Mouse (Mus musculus): ENCODE results near the gene Gdpd3. TPM values are rescaled to one million over a fixed set of nuclear protein-coding genes. Genes with fewer than 3 reads are reported as not detected.

Gene Gdpd3
- polyA plus RNA-seq, 1 experiment: 7.7 TPM

GRCm38 (mm10) chr7:126759672-126760390 is 6.3 kb upstream of the Gdpd3 start:
- peaks cover 6% of the 10 kb centered on the region for H3K36me3 ChIP-seq (ENCODE audit: control insufficient read depth, insufficient read depth, low read length)
- H3K4me3 ChIP-seq (ENCODE audit: extremely low read depth, insufficient read depth, insufficient read length): peak overlapping the region; percentile 78
- no peak for DNase-seq (ENCODE audit: low read depth in 1 of 2, low spot score in 2 of 2)
- TF ChIP-seq POLR2A (IDR thresholded peaks at IDR 0.05; ENCODE audit: low read depth, low read length) (no peak), CTCF (IDR thresholded peaks at IDR 0.05; ENCODE audit: extremely low read depth, insufficient read depth, insufficient read length, insufficient replicate concordance) (no peak)
- 2% methylated on average over 22 of the region's 24 CpGs for WGBS
- no peaks in the 10 kb centered on the region for H3K27me3 ChIP-seq (ENCODE audit: control insufficient read depth, insufficient read depth, low read length)
- peaks cover 5% of the 10 kb centered on the region; the same call in 1 of the 2 replicates for H3K4me1 ChIP-seq (ENCODE audit: control insufficient read depth, insufficient read depth, insufficient read length)
- H3K27ac ChIP-seq (ENCODE audit: insufficient read depth, low read length): peak overlapping the region; percentile 63

- DNase-seq (ENCODE audit: low read depth in 1 of 2, low spot score in 2 of 2): no peak
- Histone ChIP-seq H3K4me3 (ENCODE audit: extremely low read depth, insufficient read depth, insufficient read length) (peak overlapping the region; percentile 78), H3K27ac (ENCODE audit: insufficient read depth, low read length) (peak overlapping the region; percentile 63), H3K27me3 (ENCODE audit: control insufficient read depth, insufficient read depth, low read length) (no peaks in the 10 kb centered on the region), H3K36me3 (ENCODE audit: control insufficient read depth, insufficient read depth, low read length) (peaks cover 9% of the 10 kb centered on the region), H3K4me1 (ENCODE audit: control insufficient read depth, insufficient read depth, insufficient read length) (peaks cover 5% of the 10 kb centered on the region; the same call in 1 of the 2 replicates)
- TF ChIP-seq CTCF (IDR thresholded peaks at IDR 0.05; ENCODE audit: extremely low read depth, insufficient read depth, insufficient read length, insufficient replicate concordance) (no peak), POLR2A (IDR thresholded peaks at IDR 0.05; ENCODE audit: low read depth, low read length) (no peak)
- 51% methylated on average over 3 of the region's 3 CpGs for WGBS
Observed at GRCm38 (mm10) chr7:126760391-126760802, 5.7 kb upstream of the Gdpd3 start.

GRCm38 (mm10) chr7:126760956-126761355 is 5.2 kb upstream of the Gdpd3 start:
- no peak overlapping the region for H3K4me3 ChIP-seq (ENCODE audit: extremely low read depth, insufficient read depth, insufficient read length)
- WGBS: 68% methylated on average over 4 of the region's 4 CpGs
- TF ChIP-seq CTCF (IDR thresholded peaks at IDR 0.05; ENCODE audit: extremely low read depth, insufficient read depth, insufficient read length, insufficient replicate concordance) (no peak), POLR2A (IDR thresholded peaks at IDR 0.05; ENCODE audit: low read depth, low read length) (no peak)
- peaks cover 5% of the 10 kb centered on the region; the same call in 1 of the 2 replicates for H3K4me1 ChIP-seq (ENCODE audit: control insufficient read depth, insufficient read depth, insufficient read length)
- H3K36me3 ChIP-seq (ENCODE audit: control insufficient read depth, insufficient read depth, low read length): peaks cover 12% of the 10 kb centered on the region
- no peak overlapping the region for H3K27ac ChIP-seq (ENCODE audit: insufficient read depth, low read length)
- no peaks in the 10 kb centered on the region for H3K27me3 ChIP-seq (ENCODE audit: control insufficient read depth, insufficient read depth, low read length)
- no peak for DNase-seq (ENCODE audit: low read depth in 1 of 2, low spot score in 2 of 2)

- Histone ChIP-seq H3K36me3 (ENCODE audit: control insufficient read depth, insufficient read depth, low read length) (peaks cover 13% of the 10 kb centered on the region), H3K4me1 (ENCODE audit: control insufficient read depth, insufficient read depth, insufficient read length) (peaks cover 5% of the 10 kb centered on the region; the same call in 1 of the 2 replicates), H3K27ac (ENCODE audit: insufficient read depth, low read length) (no peak overlapping the region), H3K27me3 (ENCODE audit: control insufficient read depth, insufficient read depth, low read length) (no peaks in the 10 kb centered on the region), H3K4me3 (ENCODE audit: extremely low read depth, insufficient read depth, insufficient read length) (no peak overlapping the region)
- DNase-seq (ENCODE audit: low read depth in 1 of 2, low spot score in 2 of 2): no peak
- TF ChIP-seq CTCF (IDR thresholded peaks at IDR 0.05; ENCODE audit: extremely low read depth, insufficient read depth, insufficient read length, insufficient replicate concordance): no peak
- TF ChIP-seq POLR2A (IDR thresholded peaks at IDR 0.05; ENCODE audit: low read depth, low read length): no peak
- WGBS: 66% methylated on average over 6 of the region's 6 CpGs
Observed at GRCm38 (mm10) chr7:126761529-126762067, 4.5 kb upstream of the Gdpd3 start.

- peaks cover 16% of the 10 kb centered on the region for H3K36me3 ChIP-seq (ENCODE audit: control insufficient read depth, insufficient read depth, low read length)
- no peak for DNase-seq (ENCODE audit: low read depth in 1 of 2, low spot score in 2 of 2)
- TF ChIP-seq CTCF (IDR thresholded peaks at IDR 0.05; ENCODE audit: extremely low read depth, insufficient read depth, insufficient read length, insufficient replicate concordance) (no peak), POLR2A (IDR thresholded peaks at IDR 0.05; ENCODE audit: low read depth, low read length) (no peak)
- H3K4me1 ChIP-seq (ENCODE audit: control insufficient read depth, insufficient read depth, insufficient read length): peaks cover 5% of the 10 kb centered on the region; the same call in 1 of the 2 replicates
- no peaks in the 10 kb centered on the region for H3K27me3 ChIP-seq (ENCODE audit: control insufficient read depth, insufficient read depth, low read length)
- WGBS: 84% methylated on average over 17 of the region's 17 CpGs
- no peak overlapping the region for H3K4me3 ChIP-seq (ENCODE audit: extremely low read depth, insufficient read depth, insufficient read length)
- H3K27ac ChIP-seq (ENCODE audit: insufficient read depth, low read length): no peak overlapping the region
Observed at GRCm38 (mm10) chr7:126762471-126763008, 3.6 kb upstream of the Gdpd3 start.

- Histone ChIP-seq H3K36me3 (ENCODE audit: control insufficient read depth, insufficient read depth, low read length) (peaks cover 25% of the 10 kb centered on the region), H3K27ac (ENCODE audit: insufficient read depth, low read length) (no peak overlapping the region), H3K4me1 (ENCODE audit: control insufficient read depth, insufficient read depth, insufficient read length) (peaks cover under 1% of the 10 kb centered on the region; the same call in 1 of the 2 replicates), H3K27me3 (ENCODE audit: control insufficient read depth, insufficient read depth, low read length) (no peaks in the 10 kb centered on the region), H3K4me3 (ENCODE audit: extremely low read depth, insufficient read depth, insufficient read length) (no peak overlapping the region)
- TF ChIP-seq POLR2A (IDR thresholded peaks at IDR 0.05; ENCODE audit: low read depth, low read length) (no peak), CTCF (IDR thresholded peaks at IDR 0.05; ENCODE audit: extremely low read depth, insufficient read depth, insufficient read length, insufficient replicate concordance) (no peak)
- 87% methylated on average over 9 of the region's 9 CpGs for WGBS
- DNase-seq (ENCODE audit: low read depth in 1 of 2, low spot score in 2 of 2): no peak
Observed at GRCm38 (mm10) chr7:126765540-126765939, 594 bp upstream of the Gdpd3 start.
